Mouse (Mus musculus): Measurements from ENCODE around the gene Fads3. TPM values are rescaled to one million over a fixed set of nuclear protein-coding genes. Genes with fewer than 3 reads are reported as not detected.

Gene Fads3
- total and polyA plus RNA-seq, 3 experiments, result 2.3 to 11.2 TPM; not detected in 1

DNA sequence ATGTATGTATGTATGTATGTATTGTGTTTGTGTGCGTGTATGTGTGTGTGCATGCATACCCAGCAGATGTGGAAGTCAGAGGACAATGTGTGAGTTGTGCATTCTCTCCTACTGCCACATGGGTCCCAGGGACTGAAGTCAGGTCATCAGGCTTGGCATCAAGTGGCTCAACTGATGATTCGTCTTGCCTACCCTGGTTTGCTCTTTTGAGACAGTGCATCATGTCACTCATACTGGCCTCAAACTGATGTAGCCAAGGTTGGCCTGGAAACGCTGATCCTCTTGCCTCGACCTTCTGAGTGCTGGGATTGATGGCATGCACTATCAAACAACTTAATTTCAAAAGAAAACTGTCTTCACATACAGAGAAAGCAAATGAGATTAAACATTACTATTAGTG, 52.5 kb downstream of the Fads3 start:
- H3K36me3 ChIP-seq (ENCODE audit: control insufficient read depth in 1 of 2, insufficient read depth in 2 of 2, low read length in 2 of 2), result peaks cover 4 to 11% of the 10 kb centered on the region in 2 experiments
- H3K27ac ChIP-seq (ENCODE audit: control insufficient read depth, low read depth, low read length), result no peak overlapping the region
- H3K9ac ChIP-seq (ENCODE audit: control insufficient read depth, low read depth, low read length, poor library complexity, severe bottlenecking), result no peak overlapping the region
- no peaks in the 10 kb centered on the region for H3K27me3 ChIP-seq (ENCODE audit: control insufficient read depth in 1 of 2, insufficient read depth in 2 of 2, low read length in 2 of 2)
- TF ChIP-seq GABPA (IDR thresholded peaks at IDR 0.05; ENCODE audit: low read depth, low read length) (no peak), MXI1 (IDR thresholded peaks at IDR 0.05; ENCODE audit: low read depth, low read length) (no peak), UBTF (IDR thresholded peaks at IDR 0.05; ENCODE audit: borderline replicate concordance, insufficient read depth, low read depth, low read length) (no peak), JUND (IDR thresholded peaks at IDR 0.05; ENCODE audit: low read depth, low read length) (no peak), MYB (IDR thresholded peaks at IDR 0.05; ENCODE audit: low read depth, low read length) (no peak), EP300 (IDR thresholded peaks at IDR 0.05; ENCODE audit: low read depth in 1 of 2, low read length in 2 of 2) (no peak), ZNF384 (IDR thresholded peaks at IDR 0.05; ENCODE audit: low read depth, low read length) (no peak), MAX (IDR thresholded peaks at IDR 0.05; ENCODE audit: low read length) (no peak), ZC3H11A (IDR thresholded peaks at IDR 0.05; ENCODE audit: low read depth, low read length) (no peak), ELF1 (IDR thresholded peaks at IDR 0.05; ENCODE audit: low read depth, low read length) (no peak), ZMIZ1 (IDR thresholded peaks at IDR 0.05; ENCODE audit: low read depth, low read length) (no peak), RAD21 (IDR thresholded peaks at IDR 0.05; ENCODE audit: low read depth, low read length) (no peak), POLR2AphosphoS2 (IDR thresholded peaks at IDR 0.05; ENCODE audit: low read length) (no peak)
- peaks cover 7 to 14% of the 10 kb centered on the region in 2 experiments; a peak in 3 of 4 replicates for H3K4me1 ChIP-seq (ENCODE audit: control insufficient read depth in 1 of 2, insufficient read depth in 2 of 2, low read length in 2 of 2)
- H3K4me3 ChIP-seq (ENCODE audit: control insufficient read depth in 1 of 2, insufficient read depth in 1 of 2, low read depth in 2 of 2, low read length in 2 of 2), result no peak overlapping the region
- H3K9me3 ChIP-seq (replicated peaks; ENCODE audit: insufficient read depth, low read length), result no peaks in the 10 kb centered on the region
- no peaks in the 10 kb centered on the region for H3K79me2 ChIP-seq (ENCODE audit: control insufficient read depth, insufficient read depth, low read length, poor library complexity)
- no peak for DNase-seq (ENCODE audit: low read depth, low spot score)

GRCm38 (mm10) chr19:10094695-10095094, 53.3 kb downstream of the Fads3 start:
- H3K27me3 ChIP-seq (ENCODE audit: control insufficient read depth in 1 of 2, insufficient read depth in 2 of 2, low read length in 2 of 2), result no peaks in the 10 kb centered on the region
- H3K36me3 ChIP-seq (ENCODE audit: control insufficient read depth in 1 of 2, insufficient read depth in 2 of 2, low read length in 2 of 2), result peaks cover 6 to 7% of the 10 kb centered on the region in 2 experiments
- no peaks in the 10 kb centered on the region for H3K9me3 ChIP-seq (replicated peaks; ENCODE audit: insufficient read depth, low read length)
- no peak overlapping the region for H3K27ac ChIP-seq (ENCODE audit: control insufficient read depth, low read depth, low read length)
- no peak overlapping the region for H3K9ac ChIP-seq (ENCODE audit: control insufficient read depth, low read depth, low read length, poor library complexity, severe bottlenecking)
- no peaks in the 10 kb centered on the region for H3K79me2 ChIP-seq (ENCODE audit: control insufficient read depth, insufficient read depth, low read length, poor library complexity)
- peaks cover 7 to 16% of the 10 kb centered on the region in 2 experiments; a peak in 3 of 4 replicates for H3K4me1 ChIP-seq (ENCODE audit: control insufficient read depth in 1 of 2, insufficient read depth in 2 of 2, low read length in 2 of 2)
- H3K4me3 ChIP-seq (ENCODE audit: control insufficient read depth in 1 of 2, insufficient read depth in 1 of 2, low read depth in 2 of 2, low read length in 2 of 2), result no peak overlapping the region
- TF ChIP-seq ZNF384 (IDR thresholded peaks at IDR 0.05; ENCODE audit: low read depth, low read length) (no peak), MYC (IDR thresholded peaks at IDR 0.05; ENCODE audit: low read depth, low read length) (no peak), TBP (IDR thresholded peaks at IDR 0.05; ENCODE audit: low read depth, low read length) (no peak), GATA1 (IDR thresholded peaks at IDR 0.05; ENCODE audit: low read depth, low read length) (0 out of 2 replicates have a peak, but pooled peaks have one; percentile 27), TAL1 (IDR thresholded peaks at IDR 0.05; ENCODE audit: low read length) (no peak), USF2 (IDR thresholded peaks at IDR 0.05; ENCODE audit: borderline replicate concordance in 1 of 2, insufficient read depth in 1 of 2, low read depth in 1 of 2, low read length in 2 of 2) (no peak), ZC3H11A (IDR thresholded peaks at IDR 0.05; ENCODE audit: low read depth, low read length) (no peak), SMC3 (IDR thresholded peaks at IDR 0.05; ENCODE audit: low read depth, low read length) (no peak), NELFE (IDR thresholded peaks at IDR 0.05; ENCODE audit: low read depth, low read length) (no peak), EP300 (IDR thresholded peaks at IDR 0.05; ENCODE audit: low read depth in 1 of 2, low read length in 2 of 2) (0 out of 4 replicates have a peak, but pooled peaks of 1 of the 2 experiments have one; percentile 20), CHD1 (IDR thresholded peaks at IDR 0.05; ENCODE audit: low read depth, low read length) (no peak), TCF12 (IDR thresholded peaks at IDR 0.05; ENCODE audit: low read depth, low read length) (no peak), POLR2A (IDR thresholded peaks at IDR 0.05; ENCODE audit: control insufficient read depth in 1 of 2, insufficient read depth in 1 of 2, low read depth in 1 of 2, low read length in 2 of 2, poor library complexity in 1 of 2) (no peak), GABPA (IDR thresholded peaks at IDR 0.05; ENCODE audit: low read depth, low read length) (no peak), MAZ (IDR thresholded peaks at IDR 0.05; ENCODE audit: low read depth, low read length) (no peak)
- peak; percentile 32 for DNase-seq (ENCODE audit: low read depth, low spot score)

All from MEL (cell line).